Mouse (Mus musculus) E14TG2a.4 (cell line): ENCODE data around the gene Fam32a.

Source experiments
- CTCF ChIP-seq: conservative IDR thresholded peaks from 2 replicates; pipeline ENCODE4 v1.5.1; 2014; ENCODE audit warnings: low read length
- NANOG ChIP-seq: IDR thresholded peaks from 2 replicates; pipeline ENCODE4 v1.6.1; 2014; ENCODE audit warnings: borderline replicate concordance, low read length, mixed read lengths

- TF ChIP-seq CTCF: no peak
- no peak for TF ChIP-seq NANOG
Observed at GRCm38 (mm10) chr8:72215871-72216270, 3.7 kb upstream of the Fam32a start.
